Mouse (Mus musculus): ENCODE results near the gene Gtpbp10. TPM values are rescaled to one million over a fixed set of nuclear protein-coding genes. Genes with fewer than 3 reads are reported as not detected.
A peak's percentile ranks its signal among the peaks of the same experiment; 100 is the strongest.

Gene Gtpbp10
- 10 to 100 TPM in 21 of 26 experiments, 1 to 10 TPM in 5; 4.8 to 46.2 (median 19.4) TPM for total RNA-seq (2018; cell fraction: chromatin; rRNA removed)
- 1 to 10 TPM; 2.4 to 9.2 (median 6.5) TPM for total RNA-seq (2018; cell fraction: cytosol; rRNA removed)
- 10 to 100 TPM in 16 of 26 experiments, 1 to 10 TPM in 10; 4.5 to 36.5 (median 12.8) TPM for total RNA-seq (2018; cell fraction: nucleus; rRNA removed)
- polyA plus RNA-seq (2018): 6.3 to 10.5 TPM (median 7.3 TPM) in 3 replicates

DNA sequence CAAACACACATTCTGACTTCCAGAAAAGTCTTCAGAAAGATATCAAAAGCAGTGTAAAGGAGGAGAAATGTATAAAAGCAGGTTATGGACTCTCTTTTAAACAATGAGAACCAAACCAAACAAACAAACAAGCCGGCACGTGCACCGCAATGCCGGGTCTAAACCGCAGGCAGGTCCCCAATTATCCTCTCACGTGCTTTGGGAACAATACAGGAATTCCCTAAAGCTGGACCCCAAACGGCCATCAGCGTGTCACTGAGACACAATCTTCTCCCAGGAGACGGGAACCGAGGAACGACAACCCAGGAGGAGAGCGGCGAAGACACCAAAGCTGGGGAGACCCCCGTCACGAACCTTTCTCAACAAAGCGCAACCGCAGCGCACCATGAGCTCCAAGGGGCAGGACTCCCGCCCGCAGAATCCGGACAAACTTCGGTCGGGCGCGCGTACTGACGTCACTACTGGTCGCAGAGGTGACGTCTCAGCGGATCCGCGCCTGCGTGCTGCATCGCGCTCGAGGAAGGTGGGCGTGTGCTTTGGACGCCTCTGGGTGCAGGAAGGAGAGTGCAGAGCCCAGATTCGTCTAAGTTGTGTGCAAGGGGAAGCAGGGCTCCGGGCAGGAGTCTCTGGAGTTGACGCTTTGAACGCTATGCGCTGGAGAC lies at the start of gene Gtpbp10:
Gtpbp10 (minus strand) TSS at position 460 of the 662 bp plus-strand sequence.
- H3K36me3 ChIP-seq (ENCODE audit: inconsistent target): peaks cover 6% of the 10 kb centered on the region; the same call in 1 of the 2 replicates
- H3K79me2 ChIP-seq (ENCODE audit: inconsistent target): peaks cover 7% of the 10 kb centered on the region; the same call in 1 of the 2 replicates
- peak within 1 kb of the TSS; percentile 46 for H3K27ac ChIP-seq
- H3K4me3 ChIP-seq (ENCODE audit: inconsistent target): peak within 1 kb of the TSS; percentile 96
- 1% methylated on average over 43 of the region's 43 CpGs for WGBS (ENCODE audit: missing documents)

DNA sequence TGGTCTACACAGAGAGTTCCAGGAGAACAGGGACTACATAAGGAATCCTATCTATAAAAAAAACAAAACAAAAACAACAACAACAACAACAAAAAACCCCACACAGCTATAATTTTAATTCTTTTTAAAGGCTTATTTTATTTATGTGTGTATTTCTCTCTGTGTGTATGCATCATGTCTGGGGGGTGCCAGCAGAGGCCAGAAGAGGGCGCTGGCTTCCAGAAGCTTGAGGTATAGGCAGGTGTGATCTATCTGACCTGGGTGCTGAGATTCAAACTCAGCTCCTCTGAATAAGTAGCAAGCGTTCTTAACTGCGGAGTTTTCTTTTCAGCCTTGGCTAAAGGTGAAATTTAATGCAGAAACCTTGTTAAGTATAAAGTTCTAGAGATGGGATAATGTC lies 28.3 kb upstream of the Gtpbp10 start:
- H3K27ac ChIP-seq: no peak overlapping the region
- no peak overlapping the region for H3K4me3 ChIP-seq (ENCODE audit: inconsistent target)
- H3K79me2 ChIP-seq (ENCODE audit: inconsistent target): no peaks in the 10 kb centered on the region
- no peaks in the 10 kb centered on the region for H3K36me3 ChIP-seq (ENCODE audit: inconsistent target)
- WGBS (ENCODE audit: missing documents): 78% methylated on average over 3 of the region's 3 CpGs

DNA sequence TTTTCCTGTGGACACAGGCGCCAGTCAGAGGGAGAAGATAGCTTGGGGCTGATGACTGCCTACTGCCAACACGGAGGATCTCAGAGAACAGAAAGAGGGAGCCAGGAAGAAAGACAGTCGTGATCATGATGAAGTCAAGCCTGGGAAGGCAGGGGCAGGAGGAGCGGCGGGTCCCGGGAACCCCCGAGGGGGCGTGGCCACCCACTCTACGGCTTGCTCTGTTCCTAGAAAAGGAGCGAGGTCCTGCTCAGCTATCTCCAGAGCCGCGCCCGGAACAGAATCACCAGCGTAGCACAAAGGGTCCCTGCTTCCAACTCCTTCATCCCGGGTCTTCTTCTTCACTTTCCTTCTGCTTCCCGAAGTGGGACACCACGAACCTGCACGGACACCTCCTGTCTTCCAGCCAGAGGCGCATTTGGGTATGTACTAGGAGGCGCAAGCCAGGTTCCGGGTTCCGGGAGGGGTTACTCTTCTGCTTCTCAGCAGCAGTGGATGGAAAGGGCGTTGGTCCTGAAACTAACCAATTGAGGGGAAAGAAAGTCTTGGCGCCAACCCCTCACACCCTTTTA lies 14.5 kb upstream of the Gtpbp10 start, which contains the start of gene Gm8773:
Gm8773 (plus strand) TSS at position 51 of the 569 bp plus-strand sequence.
- H3K27ac ChIP-seq: no peak within 1 kb of the TSS

DNA sequence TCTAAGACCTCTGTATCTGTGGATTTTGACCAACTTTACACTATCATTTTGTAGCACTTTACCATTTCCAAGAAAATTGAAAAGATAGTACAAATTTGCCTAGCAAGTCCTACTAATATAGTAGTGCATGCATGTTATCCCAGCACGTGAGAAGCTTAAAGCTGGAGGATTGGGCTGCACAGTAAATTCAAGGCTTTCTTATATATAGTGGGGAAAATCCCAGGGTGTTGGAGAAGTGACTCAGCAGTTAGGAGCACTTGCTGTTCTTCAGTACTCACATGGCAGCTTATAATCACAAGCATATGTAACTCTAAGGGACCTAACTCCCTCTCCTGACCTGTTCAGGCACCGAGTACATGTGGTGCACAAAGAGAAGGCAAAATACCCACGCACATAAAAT lies 3.1 kb upstream of the Gtpbp10 start:
- Histone ChIP-seq H3K27ac (no peak overlapping the region), H3K79me2 (ENCODE audit: inconsistent target) (peaks cover 7% of the 10 kb centered on the region; the same call in 1 of the 2 replicates), H3K36me3 (ENCODE audit: inconsistent target) (no peaks in the 10 kb centered on the region), H3K4me3 (ENCODE audit: inconsistent target) (no peak overlapping the region)
- 68% methylated on average over 3 of the region's 3 CpGs for WGBS (ENCODE audit: missing documents)

More for the DNA sequence above, 14.5 kb upstream of the Gtpbp10 start, which contains the start of gene Gm8773:
- WGBS (ENCODE audit: missing documents): 3% methylated on average over 24 of the region's 24 CpGs
- Histone ChIP-seq H3K79me2 (ENCODE audit: inconsistent target) (no peaks in the 10 kb centered on the region), H3K36me3 (ENCODE audit: inconsistent target) (no peaks in the 10 kb centered on the region), H3K4me3 (ENCODE audit: inconsistent target) (peak within 1 kb of the TSS; percentile 18)

DNA sequence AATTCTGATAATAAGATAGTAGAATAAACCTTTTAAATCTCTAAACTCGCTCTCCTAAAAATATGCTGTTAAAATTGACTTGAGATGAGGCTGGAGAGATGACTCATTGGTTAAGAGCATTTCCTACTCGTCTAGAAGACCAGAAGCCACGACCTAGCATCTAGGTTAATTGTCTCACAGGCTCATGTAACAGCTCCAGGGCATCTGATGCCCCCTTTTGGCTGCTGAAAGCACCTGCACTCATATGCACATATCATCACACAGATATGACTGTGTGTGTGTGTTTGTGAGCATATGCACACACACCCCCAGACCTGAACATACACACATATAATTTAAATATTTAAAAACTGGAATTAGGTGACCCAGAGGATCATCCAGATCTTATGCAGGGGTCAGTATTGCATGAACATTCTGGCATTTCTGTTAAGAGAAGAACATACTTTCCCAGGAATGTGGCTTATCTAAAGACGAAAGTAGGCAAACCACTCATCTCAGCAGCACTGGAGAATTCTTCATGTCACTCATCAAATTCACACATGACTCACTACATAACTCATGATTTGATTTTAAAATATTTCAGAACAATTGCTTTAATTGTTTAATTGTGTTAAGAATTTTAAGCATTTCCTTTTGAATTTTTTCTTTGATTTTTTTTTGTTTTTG lies 1.8 kb upstream of the Gtpbp10 start:
- 82% methylated on average over 4 of the region's 4 CpGs for WGBS (ENCODE audit: missing documents)
- no peaks in the 10 kb centered on the region for H3K36me3 ChIP-seq (ENCODE audit: inconsistent target)
- no peak overlapping the region for H3K4me3 ChIP-seq (ENCODE audit: inconsistent target)
- peaks cover 7% of the 10 kb centered on the region; the same call in 1 of the 2 replicates for H3K79me2 ChIP-seq (ENCODE audit: inconsistent target)
- no peak overlapping the region for H3K27ac ChIP-seq

DNA sequence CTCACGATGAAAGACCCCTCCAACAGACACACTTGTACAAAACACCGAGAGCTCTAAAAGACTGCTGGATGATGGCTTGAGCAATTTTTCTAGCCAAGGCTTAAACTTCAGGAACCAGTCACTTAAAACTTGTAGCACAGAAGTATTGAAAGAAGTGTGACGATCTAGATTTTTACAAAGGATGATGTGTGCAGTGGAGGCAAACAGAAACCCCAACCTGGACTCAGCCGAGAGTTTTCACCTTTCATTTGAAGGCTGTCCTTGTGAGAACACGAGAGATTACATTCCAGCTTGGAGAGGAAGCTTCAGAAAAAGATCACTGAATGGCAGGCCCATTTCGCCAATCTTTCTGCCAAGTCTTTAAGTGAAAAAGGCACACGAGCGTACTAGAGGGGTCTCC lies 460 bp upstream of the Gtpbp10 start:
- H3K4me3 ChIP-seq (ENCODE audit: inconsistent target): peak overlapping the region; percentile 96
- peaks cover 7% of the 10 kb centered on the region; the same call in 1 of the 2 replicates for H3K79me2 ChIP-seq (ENCODE audit: inconsistent target)
- H3K36me3 ChIP-seq (ENCODE audit: inconsistent target): peaks cover 1% of the 10 kb centered on the region; the same call in 1 of the 2 replicates
- H3K27ac ChIP-seq: no peak overlapping the region
- WGBS (ENCODE audit: missing documents): 41% methylated on average over 8 of the region's 8 CpGs

DNA sequence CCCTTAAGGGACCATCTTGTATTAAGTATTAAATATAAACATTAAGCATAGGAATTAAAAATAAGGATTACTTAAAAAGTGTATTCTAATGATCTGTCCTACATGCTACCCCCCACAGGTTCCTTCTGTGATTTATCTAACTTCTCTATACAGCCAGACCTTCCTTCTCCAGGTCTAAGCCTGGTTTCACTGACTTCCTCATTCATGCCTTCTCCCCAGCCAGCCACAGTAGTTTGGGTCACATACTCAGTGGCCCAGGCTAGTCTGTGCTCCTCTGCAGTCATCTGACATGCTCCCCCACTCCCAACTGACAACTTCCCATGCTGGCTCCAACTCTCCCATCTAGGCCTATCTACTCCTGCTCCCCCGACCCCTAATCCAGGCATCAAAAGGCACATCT lies 8.2 kb downstream of the Gtpbp10 start:
- Histone ChIP-seq H3K4me3 (ENCODE audit: inconsistent target) (no peak overlapping the region), H3K36me3 (ENCODE audit: inconsistent target) (peaks cover 17% of the 10 kb centered on the region; the same call in 1 of the 2 replicates), H3K79me2 (ENCODE audit: inconsistent target) (no peaks in the 10 kb centered on the region), H3K27ac (no peak overlapping the region)
- 92% methylated on average over 1 of the region's 1 CpGs for WGBS (ENCODE audit: missing documents)

DNA sequence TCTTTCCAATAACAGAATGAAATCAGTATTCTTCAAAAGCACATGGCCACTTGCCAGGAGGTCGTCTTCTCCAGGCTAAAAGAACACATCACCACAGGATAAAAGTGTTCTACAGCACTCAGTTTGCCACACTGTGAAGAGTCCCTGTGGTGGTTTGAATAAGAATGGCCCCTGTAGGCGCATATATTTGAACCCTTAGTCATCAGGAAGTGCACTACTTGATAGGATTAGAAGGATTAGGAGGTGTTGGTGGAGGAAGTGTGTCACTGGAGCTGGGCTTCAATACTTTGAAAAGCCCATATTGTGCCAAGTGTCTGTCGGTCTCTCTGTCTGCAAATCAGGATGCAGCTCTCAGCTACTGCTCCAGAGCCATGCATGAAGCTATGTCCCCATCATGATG lies 19.0 kb downstream of the Gtpbp10 start:
- Histone ChIP-seq H3K79me2 (ENCODE audit: inconsistent target) (no peaks in the 10 kb centered on the region), H3K36me3 (ENCODE audit: inconsistent target) (peaks cover 32% of the 10 kb centered on the region), H3K4me3 (ENCODE audit: inconsistent target) (no peak overlapping the region), H3K27ac (no peak overlapping the region)
- 83% methylated on average over 3 of the region's 3 CpGs for WGBS (ENCODE audit: missing documents)

DNA sequence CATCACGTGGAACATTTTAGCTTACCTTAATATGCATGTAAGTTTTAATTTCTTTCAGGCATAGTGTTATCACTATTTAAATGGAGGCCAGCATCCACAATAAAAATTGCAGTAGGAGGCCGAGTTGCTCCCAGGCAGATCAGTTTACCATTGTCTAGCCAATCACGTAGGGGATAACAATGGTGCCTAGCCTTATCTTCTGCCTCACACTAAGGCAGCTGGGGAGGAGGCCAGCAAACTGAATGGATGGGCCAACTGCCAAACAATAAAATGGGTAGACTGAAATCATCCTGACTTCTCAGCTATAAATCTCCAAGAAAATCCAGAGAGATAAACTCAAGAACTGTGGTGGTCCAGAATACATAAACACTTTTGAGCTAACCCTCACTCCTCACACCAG lies 19.6 kb downstream of the Gtpbp10 start:
- Histone ChIP-seq H3K36me3 (ENCODE audit: inconsistent target) (peaks cover 32% of the 10 kb centered on the region), H3K4me3 (ENCODE audit: inconsistent target) (no peak overlapping the region), H3K27ac (no peak overlapping the region), H3K79me2 (ENCODE audit: inconsistent target) (no peaks in the 10 kb centered on the region)
- WGBS (ENCODE audit: missing documents): 97% methylated on average over 3 of the region's 3 CpGs

DNA sequence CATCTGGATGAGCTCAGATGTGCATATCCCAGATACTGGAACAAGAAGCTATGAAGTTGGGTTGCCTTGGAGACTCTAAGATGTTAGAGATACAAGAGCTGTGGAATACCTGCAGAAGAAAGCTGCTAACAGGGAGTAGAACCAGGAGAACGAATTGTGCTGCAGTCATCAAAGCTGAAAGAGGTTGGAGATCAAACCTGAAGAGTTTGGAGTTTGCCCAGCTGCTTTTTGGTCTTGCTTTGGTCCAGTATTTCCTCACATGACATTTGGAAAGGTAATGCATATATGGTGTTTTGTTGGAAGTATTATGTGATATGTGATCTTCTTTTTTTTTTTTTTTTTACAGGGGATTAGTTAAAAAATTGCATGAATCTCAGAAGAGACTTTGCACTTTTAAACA lies 23.2 kb downstream of the Gtpbp10 start:
- 100% methylated on average over 1 of the region's 1 CpGs for WGBS (ENCODE audit: missing documents)
- Histone ChIP-seq H3K4me3 (ENCODE audit: inconsistent target) (no peak overlapping the region), H3K36me3 (ENCODE audit: inconsistent target) (peaks cover 11% of the 10 kb centered on the region; the same call in 1 of the 2 replicates), H3K79me2 (ENCODE audit: inconsistent target) (no peaks in the 10 kb centered on the region), H3K27ac (no peak overlapping the region)

DNA sequence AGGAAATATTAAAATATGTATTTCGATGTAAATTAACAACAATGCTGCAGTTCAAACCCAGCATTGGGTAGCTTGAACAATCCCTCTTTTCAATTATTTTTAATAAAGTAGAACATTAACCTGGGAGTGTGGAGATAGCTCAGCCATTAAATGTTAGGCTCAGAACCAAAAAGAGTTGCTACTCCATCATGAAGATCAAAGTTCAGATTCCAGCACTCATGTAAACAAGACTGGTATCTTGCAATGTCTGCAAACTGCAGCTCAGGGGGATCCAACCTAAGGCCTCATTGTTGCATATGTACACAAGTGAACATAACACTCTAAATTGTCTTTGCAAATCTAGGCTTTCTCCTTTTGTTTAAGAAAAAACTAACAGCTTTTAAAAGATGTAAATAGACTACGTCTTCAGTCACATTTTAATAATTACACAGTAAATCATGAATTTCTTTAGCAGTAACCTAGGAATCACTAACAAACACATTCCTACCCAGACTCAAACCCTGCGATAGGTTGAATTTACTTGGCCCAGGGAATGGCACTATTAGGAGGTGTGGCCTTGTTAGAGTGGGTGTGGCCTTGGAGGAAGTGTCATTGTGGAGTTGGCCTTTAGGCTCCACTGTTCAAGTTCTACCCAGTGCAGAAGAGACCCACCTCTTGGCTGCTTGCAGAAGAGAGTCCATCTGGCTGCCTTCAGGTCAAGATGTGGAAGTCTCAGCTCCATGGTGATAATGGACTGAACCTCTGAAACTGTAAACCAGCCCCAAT lies 25.5 kb downstream of the Gtpbp10 start:
- Histone ChIP-seq H3K79me2 (ENCODE audit: inconsistent target) (no peaks in the 10 kb centered on the region), H3K4me3 (ENCODE audit: inconsistent target) (no peak overlapping the region), H3K36me3 (ENCODE audit: inconsistent target) (no peaks in the 10 kb centered on the region), H3K27ac (no peak overlapping the region)
- WGBS (ENCODE audit: missing documents): 89% methylated on average over 3 of the region's 3 CpGs

DNA sequence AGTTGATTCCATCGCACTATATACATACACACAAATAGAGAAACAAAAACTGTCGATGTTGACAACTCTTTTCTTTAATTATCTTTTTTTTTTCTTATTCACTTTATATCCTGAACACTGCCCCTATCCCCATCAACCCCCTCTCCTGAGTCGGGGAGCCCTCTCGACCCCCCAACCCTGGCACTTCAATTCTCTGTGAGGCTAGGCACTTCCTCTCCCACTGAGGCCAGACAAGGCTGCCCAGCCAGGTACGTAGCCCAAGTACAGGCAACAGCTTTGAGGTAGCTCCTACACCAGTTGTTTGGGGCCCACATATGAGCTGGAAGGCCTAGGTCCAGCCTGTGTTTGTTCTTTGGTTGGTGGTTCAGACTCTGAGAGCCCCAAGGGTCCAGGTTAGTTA lies 43.9 kb downstream of the Gtpbp10 start:
- 88% methylated on average over 4 of the region's 5 CpGs for WGBS (ENCODE audit: missing documents)
- Histone ChIP-seq H3K27ac (no peak overlapping the region), H3K36me3 (ENCODE audit: inconsistent target) (no peaks in the 10 kb centered on the region), H3K4me3 (ENCODE audit: inconsistent target) (no peak overlapping the region), H3K79me2 (ENCODE audit: inconsistent target) (no peaks in the 10 kb centered on the region)

DNA sequence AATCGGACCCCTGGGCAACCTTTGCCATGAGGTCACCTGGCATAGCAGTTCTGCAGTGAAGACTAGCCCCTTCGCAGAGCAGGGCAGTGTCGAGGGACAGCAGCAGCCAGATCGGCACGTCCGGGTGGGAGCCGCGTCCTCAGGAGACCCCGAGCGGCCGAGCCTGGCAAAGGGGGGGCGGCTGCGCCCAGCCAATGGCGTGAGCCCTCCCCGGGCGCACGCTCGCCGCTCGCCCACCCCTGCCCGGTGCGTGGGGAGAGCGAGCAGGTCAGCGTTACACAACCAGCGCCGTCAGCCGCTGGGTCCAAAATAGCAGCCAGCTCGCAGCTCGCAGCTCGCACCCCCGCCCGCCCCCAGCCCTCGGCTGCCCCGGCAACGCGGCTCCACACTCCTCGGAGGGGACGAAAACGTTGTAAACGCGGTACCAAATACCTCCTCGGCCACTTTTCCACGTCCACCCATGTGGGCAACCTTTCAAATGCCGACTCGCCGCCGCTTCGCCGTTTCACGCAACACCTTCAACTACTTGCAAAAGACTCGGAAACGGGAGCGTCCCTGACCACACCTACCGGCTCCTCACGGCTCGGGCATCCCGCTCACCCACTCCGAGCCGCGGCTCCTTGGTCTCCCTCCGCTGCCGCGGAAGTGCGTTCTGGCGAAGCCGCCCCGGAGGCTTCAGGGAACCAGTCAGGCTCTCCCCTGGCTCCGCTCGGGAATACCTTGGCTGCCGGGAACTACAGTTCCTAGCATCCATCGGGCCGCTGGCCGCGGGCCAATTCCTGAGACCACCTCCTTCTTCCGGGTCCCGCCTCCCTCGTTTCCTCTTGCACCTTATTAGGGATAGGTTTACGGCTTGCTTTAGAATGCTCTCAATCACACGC lies 44.9 kb downstream of the Gtpbp10 start, which contains the start of gene Cldn12:
Cldn12 (minus strand) TSS at position 763 of the 881 bp plus-strand sequence.
- Histone ChIP-seq H3K27ac (no peak within 1 kb of the TSS), H3K4me3 (ENCODE audit: inconsistent target) (peak within 1 kb of the TSS; percentile 47), H3K79me2 (ENCODE audit: inconsistent target) (no peaks in the 10 kb centered on the region), H3K36me3 (ENCODE audit: inconsistent target) (no peaks in the 10 kb centered on the region)
- WGBS (ENCODE audit: missing documents): under 1% methylated on average over 60 of the region's 79 CpGs

All from macrophage (primary cell).